Mouse (Mus musculus): ENCODE results near the gene Gm28308. TPM values are rescaled to one million over a fixed set of nuclear protein-coding genes. Genes with fewer than 3 reads are reported as not detected.

The Gm28308 gene
- total and polyA plus RNA-seq, 3 experiments: not detected

GRCm38 (mm10) chr6:52152226-52153193, 60.6 kb downstream of the Gm28308 start:
- peaks cover 2 to 3% of the 10 kb centered on the region in 2 experiments; a peak in 2 of 4 replicates for H3K4me1 ChIP-seq (ENCODE audit: control insufficient read depth in 1 of 2, insufficient read depth in 2 of 2)
- H3K27ac ChIP-seq (ENCODE audit: insufficient read depth, low read depth): no peak overlapping the region
- H3K9me3 ChIP-seq (replicated peaks; ENCODE audit: low read length): no peaks in the 10 kb centered on the region
- TF ChIP-seq CTCF (conservative IDR thresholded peaks at IDR 0.05 in 1 of 2, IDR thresholded peaks at IDR 0.05 in 1 of 2; ENCODE audit: low read depth in 2 of 2, low read length in 2 of 2): no peak
- TF ChIP-seq JUND (conservative IDR thresholded peaks at IDR 0.05; ENCODE audit: low read depth, low read length): no peak
- TF ChIP-seq UBTF (IDR thresholded peaks at IDR 0.05; ENCODE audit: low read depth, low read length): no peak
- TF ChIP-seq EP300 (IDR thresholded peaks at IDR 0.05; ENCODE audit: low read length): no peak
- TF ChIP-seq ELF1 (IDR thresholded peaks at IDR 0.05; ENCODE audit: low read depth, low read length): no peak
- TF ChIP-seq PAX5 (IDR thresholded peaks at IDR 0.05; ENCODE audit: low read length): no peak
- TF ChIP-seq IRF4 (IDR thresholded peaks at IDR 0.05; ENCODE audit: low read depth, low read length): no peak
- TF ChIP-seq SMC3 (IDR thresholded peaks at IDR 0.05; ENCODE audit: low read depth, low read length): no peak
- no peak for TF ChIP-seq TBP (conservative IDR thresholded peaks at IDR 0.05; ENCODE audit: low read depth, low read length)
- TF ChIP-seq MXI1 (IDR thresholded peaks at IDR 0.05; ENCODE audit: low read depth, low read length): no peak
- TF ChIP-seq CHD2 (IDR thresholded peaks at IDR 0.05; ENCODE audit: low read length): no peak
- TF ChIP-seq ZC3H11A (IDR thresholded peaks at IDR 0.05; ENCODE audit: low read depth, low read length): no peak
- no peak for TF ChIP-seq POLR2AphosphoS2 (IDR thresholded peaks at IDR 0.05; ENCODE audit: low read depth, low read length)
- no peak for TF ChIP-seq TCF12 (IDR thresholded peaks at IDR 0.05; ENCODE audit: low read depth, low read length)
- no peak for TF ChIP-seq KAT2A (IDR thresholded peaks at IDR 0.05; ENCODE audit: insufficient replicate concordance, low read length)
- TF ChIP-seq POLR2A (IDR thresholded peaks at IDR 0.05; ENCODE audit: low read depth, low read length): no peak
- TF ChIP-seq HCFC1 (IDR thresholded peaks at IDR 0.05; ENCODE audit: low read depth, low read length): no peak
- no peak for TF ChIP-seq NRF1 (IDR thresholded peaks at IDR 0.05; ENCODE audit: low read depth, low read length)
- H3K4me3 ChIP-seq (replicated peaks in 1 of 3; ENCODE audit: low read depth in 2 of 3, low read length in 2 of 3, poor library complexity in 1 of 3): no peak overlapping the region
- no peak for DNase-seq (ENCODE audit: extremely low read depth)
- dilution Hi-C loops (cut with MboI; ENCODE audit: extremely low pct_ligation_motif_present, extremely low pct_unique_long_range_greater_than_20kb, low sequenced_read_pairs): no loop called here
- peaks cover 0 to 10% of the 10 kb centered on the region in 2 experiments for H3K36me3 ChIP-seq (replicated peaks in 1 of 2; ENCODE audit: control insufficient read depth in 1 of 2, insufficient read depth in 1 of 2, low read length in 1 of 2)
- no peak overlapping the region for H3K4me2 ChIP-seq (ENCODE audit: insufficient read depth, low read depth, poor library complexity, severe bottlenecking)
- no peaks in the 10 kb centered on the region for H3K79me2 ChIP-seq (replicated peaks; ENCODE audit: control insufficient read depth, extremely low read depth, insufficient read depth, poor library complexity, severe bottlenecking)
- no peaks in the 10 kb centered on the region for H3K27me3 ChIP-seq (replicated peaks)
- no peak overlapping the region for H3K9ac ChIP-seq (ENCODE audit: insufficient read depth, low read depth)
- in situ Hi-C loops (cut with MboI; ENCODE audit: low pct_ligation_motif_present, low pct_unique_long_range_greater_than_20kb, low sequenced_read_pairs): no loop called here

GRCm38 (mm10) chr6:52151571-52151970, 61.6 kb downstream of the Gm28308 start:
- no peaks in the 10 kb centered on the region for H3K27me3 ChIP-seq (replicated peaks)

More at GRCm38 (mm10) chr6:52151571-52151970, 61.6 kb downstream of the Gm28308 start:
- in situ Hi-C loops (cut with MboI; ENCODE audit: low pct_ligation_motif_present, low pct_unique_long_range_greater_than_20kb, low sequenced_read_pairs) (no loop called here), dilution Hi-C loops (cut with MboI; ENCODE audit: extremely low pct_ligation_motif_present, extremely low pct_unique_long_range_greater_than_20kb, low sequenced_read_pairs) (no loop called here)
- Histone ChIP-seq H3K79me2 (replicated peaks; ENCODE audit: control insufficient read depth, extremely low read depth, insufficient read depth, poor library complexity, severe bottlenecking) (no peaks in the 10 kb centered on the region), H3K9ac (ENCODE audit: insufficient read depth, low read depth) (no peak overlapping the region), H3K9me3 (replicated peaks; ENCODE audit: low read length) (no peaks in the 10 kb centered on the region), H3K4me1 (ENCODE audit: control insufficient read depth in 1 of 2, insufficient read depth in 2 of 2) (0 out of 4 replicates have a peak, but pooled peaks cover 0 to 3% of the 10 kb centered on the region in 2 experiments), H3K4me2 (ENCODE audit: insufficient read depth, low read depth, poor library complexity, severe bottlenecking) (no peak overlapping the region), H3K27ac (ENCODE audit: insufficient read depth, low read depth) (no peak overlapping the region), H3K36me3 (replicated peaks in 1 of 2; ENCODE audit: control insufficient read depth in 1 of 2, insufficient read depth in 1 of 2, low read length in 1 of 2) (peaks cover 0 to 5% of the 10 kb centered on the region in 2 experiments), H3K4me3 (replicated peaks in 1 of 3; ENCODE audit: low read depth in 2 of 3, low read length in 2 of 3, poor library complexity in 1 of 3) (no peak overlapping the region)
- no peak for DNase-seq (ENCODE audit: extremely low read depth)
- TF ChIP-seq EP300 (IDR thresholded peaks at IDR 0.05; ENCODE audit: low read length): no peak
- TF ChIP-seq MYC (IDR thresholded peaks at IDR 0.05; ENCODE audit: low read depth, low read length): no peak
- TF ChIP-seq PAX5 (IDR thresholded peaks at IDR 0.05; ENCODE audit: low read length): no peak
- TF ChIP-seq POLR2AphosphoS2 (IDR thresholded peaks at IDR 0.05; ENCODE audit: low read depth, low read length): no peak
- TF ChIP-seq E2F4 (IDR thresholded peaks at IDR 0.05; ENCODE audit: insufficient replicate concordance, low read depth, low read length): no peak
- no peak for TF ChIP-seq SIN3A (IDR thresholded peaks at IDR 0.05; ENCODE audit: low read length)
- no peak for TF ChIP-seq CTCF (conservative IDR thresholded peaks at IDR 0.05 in 1 of 2, IDR thresholded peaks at IDR 0.05 in 1 of 2; ENCODE audit: low read depth in 2 of 2, low read length in 2 of 2)
- no peak for TF ChIP-seq NELFE (IDR thresholded peaks at IDR 0.05; ENCODE audit: low read depth, low read length)
- no peak for TF ChIP-seq MEF2A (IDR thresholded peaks at IDR 0.05; ENCODE audit: borderline replicate concordance, low read depth, low read length)
- no peak for TF ChIP-seq USF2 (conservative IDR thresholded peaks at IDR 0.05; ENCODE audit: low read depth, low read length)
- TF ChIP-seq BHLHE40 (IDR thresholded peaks at IDR 0.05; ENCODE audit: low read depth, low read length): no peak
- TF ChIP-seq KAT2A (IDR thresholded peaks at IDR 0.05; ENCODE audit: insufficient replicate concordance, low read length): no peak
- no peak for TF ChIP-seq MXI1 (IDR thresholded peaks at IDR 0.05; ENCODE audit: low read depth, low read length)
- no peak for TF ChIP-seq ZC3H11A (IDR thresholded peaks at IDR 0.05; ENCODE audit: low read depth, low read length)
- no peak for TF ChIP-seq MAFK (IDR thresholded peaks at IDR 0.05; ENCODE audit: insufficient replicate concordance, low read length)
- no peak for TF ChIP-seq MAX (IDR thresholded peaks at IDR 0.05; ENCODE audit: low read length)
